In the genomic region with DNA sequence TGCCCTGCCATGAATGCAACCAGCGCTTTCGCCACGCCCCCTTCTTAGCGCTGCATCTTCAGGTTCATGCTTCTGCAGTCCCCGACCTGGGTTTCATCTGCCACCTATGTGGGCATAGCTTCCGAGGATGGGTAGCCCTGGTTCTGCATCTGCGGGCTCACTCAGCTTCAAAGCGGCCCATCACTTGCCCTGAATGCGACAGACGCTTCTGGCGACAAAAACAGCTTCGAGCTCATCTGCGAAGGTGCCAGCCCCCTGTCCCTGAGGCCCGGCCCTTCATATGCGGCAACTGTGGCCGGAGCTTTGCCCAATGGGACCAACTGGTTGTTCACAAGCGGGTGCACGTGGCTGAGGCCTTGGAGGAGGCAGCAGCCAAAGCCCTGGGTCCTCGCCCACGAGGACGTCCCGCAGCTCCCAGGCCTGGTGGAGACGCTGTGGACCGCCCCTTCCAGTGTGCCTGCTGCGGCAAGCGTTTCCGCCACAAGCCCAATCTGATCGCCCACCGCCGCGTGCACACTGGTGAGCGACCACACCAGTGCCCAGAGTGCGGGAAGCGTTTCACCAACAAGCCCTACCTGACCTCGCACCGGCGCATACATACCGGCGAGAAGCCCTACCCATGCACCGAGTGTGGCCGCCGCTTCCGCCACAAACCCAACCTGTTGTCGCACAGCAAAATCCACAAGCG, we compare ENCODE assay signal across 26 mouse cellular contexts. TPM values are rescaled to one million over a fixed set of nuclear protein-coding genes. Genes with fewer than 3 reads are reported as not detected.
DNase-seq lines count a peak whose midpoint lies in the region; ATAC-seq and TF ChIP-seq lines count a peak whose summit lies in the region.
"Had no signal": no experiment of that assay in that cellular context is flagged by ENCODE, and none has a peak within 500 bp of the region (broad histone marks: within the 10 kb centered on the region; RNA-seq: fewer than 3 reads in every experiment).

No protein-coding gene starts in this region.

- peak overlapping the region; percentile 0; the same call in 1 of the 2 replicates for H3K4me3 ChIP-seq in hindbrain, embryonic 10.5 days
- no peak overlapping the region for H3K4me3 ChIP-seq in hindbrain, embryonic 11.5 days (ENCODE audit: low read depth, low read length)
- H3K4me3 ChIP-seq in ES-Bruce4 (ENCODE audit: low read depth, low read length): peak overlapping the region; percentile 57
- H3K4me3 ChIP-seq in limb, embryonic 10.5 days: 0 out of 2 replicates have a peak overlapping the region, but pooled peaks have one; percentile 12
- no peak overlapping the region for H3K4me3 ChIP-seq in forebrain, embryonic 12.5 days (replicated peaks)
- H3K4me3 ChIP-seq: hindbrain, embryonic 12.5 days; liver, embryonic 13.5 days had no signal

- no peak overlapping the region for H3K4me2 ChIP-seq in hindbrain, embryonic 11.5 days (replicated peaks; ENCODE audit: low read depth, low read length)
- no peak overlapping the region for H3K4me2 ChIP-seq in forebrain, embryonic 12.5 days
- H3K4me2 ChIP-seq: heart, embryonic 11.5 days; hindbrain, embryonic 12.5 days; liver, embryonic 13.5 days; neural tube, embryonic 12.5 days had no signal

- no peak for ATAC-seq in hindbrain, embryonic 11.5 days (ENCODE audit: low FRiP score)
- ATAC-seq in forebrain, embryonic 12.5 days (ENCODE audit: low FRiP score): no peak

- no peak overlapping the region for H3K9ac ChIP-seq in hindbrain, embryonic 11.5 days (ENCODE audit: low read depth, low read length)
- peak overlapping the region; percentile 17; the same call in 1 of the 2 replicates for H3K9ac ChIP-seq in ES-Bruce4 (ENCODE audit: low read depth, poor library complexity, severe bottlenecking)
- H3K9ac ChIP-seq in forebrain, embryonic 12.5 days: no peak overlapping the region
- H3K9ac ChIP-seq: hindbrain, embryonic 12.5 days; liver, embryonic 13.5 days; neural tube, embryonic 12.5 days had no signal

- no peak for TF ChIP-seq POLR2A in ES-Bruce4 (IDR thresholded peaks at IDR 0.05; ENCODE audit: insufficient read depth, low read length)

- 97% methylated on average over 45 of the region's 45 CpGs for WGBS in hindbrain, embryonic 10.5 days
- WGBS in hindbrain, embryonic 11.5 days: 95% methylated on average over 45 of the region's 45 CpGs
- WGBS in limb, embryonic 10.5 days: 94% methylated on average over 45 of the region's 45 CpGs
- WGBS in forebrain, embryonic 12.5 days: 97% methylated on average over 45 of the region's 45 CpGs

- H3K27me3 ChIP-seq in hindbrain, embryonic 10.5 days (ENCODE audit: insufficient read depth, poor library complexity, severe bottlenecking): no peaks in the 10 kb centered on the region
- H3K27me3 ChIP-seq in hindbrain, embryonic 11.5 days (ENCODE audit: control insufficient read depth, insufficient read depth, low read length): no peaks in the 10 kb centered on the region
- no peaks in the 10 kb centered on the region for H3K27me3 ChIP-seq in ES-Bruce4 (ENCODE audit: control insufficient read depth, insufficient read depth, low read length, poor library complexity, severe bottlenecking)
- H3K27me3 ChIP-seq in limb, embryonic 10.5 days (ENCODE audit: low read depth, poor library complexity, severe bottlenecking): no peaks in the 10 kb centered on the region
- H3K27me3 ChIP-seq in forebrain, embryonic 12.5 days: no peaks in the 10 kb centered on the region
- H3K27me3 ChIP-seq: hindbrain, embryonic 12.5 days; liver, embryonic 13.5 days; neural tube, embryonic 12.5 days had no signal

- peaks cover 41% of the 10 kb centered on the region for H3K4me1 ChIP-seq in hindbrain, embryonic 10.5 days (replicated peaks)
- H3K4me1 ChIP-seq in hindbrain, embryonic 11.5 days (replicated peaks; ENCODE audit: control insufficient read depth, insufficient read depth, low read length): 0 out of 2 replicates have a peak, but pooled peaks cover 8% of the 10 kb centered on the region
- no peaks in the 10 kb centered on the region for H3K4me1 ChIP-seq in ES-Bruce4 (ENCODE audit: control insufficient read depth, insufficient read depth, low read length)
- H3K4me1 ChIP-seq in limb, embryonic 10.5 days: peaks cover 35% of the 10 kb centered on the region
- peaks cover 27% of the 10 kb centered on the region for H3K4me1 ChIP-seq in forebrain, embryonic 12.5 days

- peak; percentile 50 for DNase-seq in cerebellum, adult 11-12 months
- DNase-seq in cerebellum, postnatal 10 days: no peak
- DNase-seq in hindbrain, embryonic 10.5 days (ENCODE audit: low spot score): no peak
- no peak for DNase-seq in hindbrain, embryonic 11.5 days (ENCODE audit: low spot score)
- DNase-seq in limb, embryonic 10.5 days (ENCODE audit: low spot score): no peak
- DNase-seq: adrenal gland, postnatal 10 days; kidney, adult 18-20 months; liver, embryonic 13.5 days; lung, adult 2 months; lung, postnatal 14 days; midbrain, embryonic 14.5 days; retina, postnatal 1 day; right cerebral cortex, postnatal 25 days; spleen, adult 18-20 months; thymus, adult 18-20 months; thymus, postnatal 36 days had no signal

- peaks cover 56% of the 10 kb centered on the region for H3K36me3 ChIP-seq in hindbrain, embryonic 10.5 days
- peaks cover 21% of the 10 kb centered on the region for H3K36me3 ChIP-seq in hindbrain, embryonic 11.5 days (ENCODE audit: control insufficient read depth, insufficient read depth, low read length)
- no peaks in the 10 kb centered on the region for H3K36me3 ChIP-seq in ES-Bruce4 (ENCODE audit: control insufficient read depth, insufficient read depth, low read length, poor library complexity, severe bottlenecking)
- H3K36me3 ChIP-seq in limb, embryonic 10.5 days: peaks cover 58% of the 10 kb centered on the region
- peaks cover 51% of the 10 kb centered on the region for H3K36me3 ChIP-seq in forebrain, embryonic 12.5 days (replicated peaks)

- no peak for TF ChIP-seq EP300 in ES-Bruce4 (IDR thresholded peaks at IDR 0.05; ENCODE audit: insufficient read depth, low read depth, low read length)

- no peak overlapping the region for H3K27ac ChIP-seq in hindbrain, embryonic 10.5 days
- H3K27ac ChIP-seq in hindbrain, embryonic 11.5 days (ENCODE audit: low read depth, low read length): no peak overlapping the region
- no peak overlapping the region for H3K27ac ChIP-seq in ES-Bruce4 (ENCODE audit: insufficient read depth, low read length)
- H3K27ac ChIP-seq in limb, embryonic 10.5 days: 0 out of 2 replicates have a peak overlapping the region, but pooled peaks have one; percentile 20
- no peak overlapping the region for H3K27ac ChIP-seq in forebrain, embryonic 12.5 days
- H3K27ac ChIP-seq: hindbrain, embryonic 12.5 days; liver, embryonic 13.5 days; neural tube, embryonic 12.5 days had no signal

- peaks cover 25% of the 10 kb centered on the region for H3K9me3 ChIP-seq in hindbrain, embryonic 10.5 days
- H3K9me3 ChIP-seq in hindbrain, embryonic 11.5 days (ENCODE audit: control insufficient read depth, low read length): no peaks in the 10 kb centered on the region
- H3K9me3 ChIP-seq in ES-Bruce4 (replicated peaks; ENCODE audit: control insufficient read depth, insufficient read depth, low read length, poor library complexity, severe bottlenecking): no peaks in the 10 kb centered on the region
- peaks cover 22% of the 10 kb centered on the region for H3K9me3 ChIP-seq in limb, embryonic 10.5 days (replicated peaks)
- H3K9me3 ChIP-seq in forebrain, embryonic 12.5 days: peaks cover 21% of the 10 kb centered on the region

- no peak for TF ChIP-seq CTCF in ES-Bruce4 (IDR thresholded peaks at IDR 0.05; ENCODE audit: low read depth, low read length)

RNA-seq across cellular contexts. Expression of a gene that starts 2.9 kb away (rescaled TPM):
- 1.2 TPM in 1 of 2 replicates, not detected in the other for polyA plus RNA-seq in hindbrain, embryonic 10.5 days (2016; fragmentation: Nextera tagmentation; extraction: Ambion mirVana)
- not detected in 2 replicates for polyA plus RNA-seq in hindbrain, embryonic 11.5 days (2014; fragmentation: Nextera tagmentation; extraction: Ambion mirVana)
- polyA plus RNA-seq in ES-Bruce4 (2011; ENCODE audit: insufficient read depth, insufficient read length, low read depth, missing spikeins): not detected in 2 replicates
- polyA plus RNA-seq in limb, embryonic 10.5 days (2016; fragmentation: Nextera tagmentation; extraction: Ambion mirVana): not detected in 2 replicates
- polyA plus RNA-seq in forebrain, embryonic 12.5 days (2016; fragmentation: Nextera tagmentation; extraction: Ambion mirVana): not detected in 2 replicates
- polyA plus RNA-seq: embryonic facial prominence, embryonic 11.5 days; heart, embryonic 11.5 days; heart, postnatal 0 days; hindbrain, embryonic 12.5 days; kidney, embryonic 16.5 days; limb, embryonic 14.5 days; liver, embryonic 13.5 days; lung, adult 2 months; midbrain, embryonic 14.5 days; neural tube, embryonic 12.5 days had no signal

RNA-seq across cellular contexts. Expression of a gene that starts 3.0 kb away (rescaled TPM):
- polyA plus RNA-seq in hindbrain, embryonic 10.5 days (2016; fragmentation: Nextera tagmentation; extraction: Ambion mirVana): 55.9 and 57.2 TPM in 2 replicates
- polyA plus RNA-seq in hindbrain, embryonic 11.5 days (2014; fragmentation: Nextera tagmentation; extraction: Ambion mirVana): 35.3 and 37.8 TPM in 2 replicates
- 12.5 and 13.3 TPM in 2 replicates for polyA plus RNA-seq in ES-Bruce4 (2011; ENCODE audit: insufficient read depth, insufficient read length, low read depth, missing spikeins)
- 53.1 and 57.3 TPM in 2 replicates for polyA plus RNA-seq in limb, embryonic 10.5 days (2016; fragmentation: Nextera tagmentation; extraction: Ambion mirVana)
- 46.7 and 50.0 TPM in 2 replicates for polyA plus RNA-seq in forebrain, embryonic 12.5 days (2016; fragmentation: Nextera tagmentation; extraction: Ambion mirVana)

RNA-seq across cellular contexts. Expression of a gene that starts 5.2 kb away (rescaled TPM):
- 10.5 and 12.5 TPM in 2 replicates for polyA plus RNA-seq in hindbrain, embryonic 10.5 days (2016; fragmentation: Nextera tagmentation; extraction: Ambion mirVana)
- 7.7 and 11.0 TPM in 2 replicates for polyA plus RNA-seq in hindbrain, embryonic 11.5 days (2014; fragmentation: Nextera tagmentation; extraction: Ambion mirVana)
- polyA plus RNA-seq in ES-Bruce4 (2011; ENCODE audit: insufficient read depth, insufficient read length, low read depth, missing spikeins): 3.2 and 6.0 TPM in 2 replicates
- polyA plus RNA-seq in limb, embryonic 10.5 days (2016; fragmentation: Nextera tagmentation; extraction: Ambion mirVana): 7.7 and 10.6 TPM in 2 replicates
- 13.4 and 14.9 TPM in 2 replicates for polyA plus RNA-seq in forebrain, embryonic 12.5 days (2016; fragmentation: Nextera tagmentation; extraction: Ambion mirVana)

RNA-seq across cellular contexts. Expression of a gene that starts 7.3 kb away (rescaled TPM):
- not detected in 2 replicates for polyA plus RNA-seq in hindbrain, embryonic 10.5 days (2016; fragmentation: Nextera tagmentation; extraction: Ambion mirVana)
- polyA plus RNA-seq in hindbrain, embryonic 11.5 days (2014; fragmentation: Nextera tagmentation; extraction: Ambion mirVana): not detected in 2 replicates
- polyA plus RNA-seq in ES-Bruce4 (2011; ENCODE audit: insufficient read depth, insufficient read length, low read depth, missing spikeins): not detected in 2 replicates
- polyA plus RNA-seq in limb, embryonic 10.5 days (2016; fragmentation: Nextera tagmentation; extraction: Ambion mirVana): not detected in 2 replicates
- polyA plus RNA-seq in forebrain, embryonic 12.5 days (2016; fragmentation: Nextera tagmentation; extraction: Ambion mirVana): not detected in 2 replicates
- polyA plus RNA-seq: embryonic facial prominence, embryonic 11.5 days; forebrain, embryonic 11.5 days; heart, postnatal 0 days; hindbrain, embryonic 12.5 days; kidney, embryonic 16.5 days; liver, embryonic 13.5 days; lung, adult 2 months; midbrain, embryonic 14.5 days; neural tube, embryonic 12.5 days had no signal

RNA-seq across cellular contexts. Expression of a gene that starts 24.1 kb away (rescaled TPM):
- 0.42 and 1.9 TPM in 2 replicates for polyA plus RNA-seq in hindbrain, embryonic 10.5 days (2016; fragmentation: Nextera tagmentation; extraction: Ambion mirVana)
- polyA plus RNA-seq in hindbrain, embryonic 11.5 days (2014; fragmentation: Nextera tagmentation; extraction: Ambion mirVana): 2.0 and 2.5 TPM in 2 replicates
- 0.90 TPM in 1 of 2 replicates, not detected in the other for polyA plus RNA-seq in ES-Bruce4 (2011; ENCODE audit: insufficient read depth, insufficient read length, low read depth, missing spikeins)
- 6.1 and 7.3 TPM in 2 replicates for polyA plus RNA-seq in limb, embryonic 10.5 days (2016; fragmentation: Nextera tagmentation; extraction: Ambion mirVana)
- 0.74 and 1.2 TPM in 2 replicates for polyA plus RNA-seq in forebrain, embryonic 12.5 days (2016; fragmentation: Nextera tagmentation; extraction: Ambion mirVana)

Comparison
In these comparisons a context has a peak if more than half of its experiments do, and no peak if none do; other contexts are left out.
1. H3K4me3 ChIP-seq: peak in hindbrain, embryonic 10.5 days (single experiment), ES-Bruce4 (single experiment) and limb, embryonic 10.5 days (single experiment); none in hindbrain, embryonic 11.5 days (single experiment) and forebrain, embryonic 12.5 days (single experiment).